Mouse (Mus musculus): Measurements from ENCODE around the gene Cradd. TPM values are rescaled to one million over a fixed set of nuclear protein-coding genes. Genes with fewer than 3 reads are reported as not detected.

Cradd gene
- polyA plus RNA-seq, 1 experiment from 2014 or later = 7.6 TPM

- no peak for DNase-seq (ENCODE audit: low spot score)
Measured at GRCm38 (mm10) chr10:95278085-95278484, 45.8 kb downstream of the Cradd start.

DNA sequence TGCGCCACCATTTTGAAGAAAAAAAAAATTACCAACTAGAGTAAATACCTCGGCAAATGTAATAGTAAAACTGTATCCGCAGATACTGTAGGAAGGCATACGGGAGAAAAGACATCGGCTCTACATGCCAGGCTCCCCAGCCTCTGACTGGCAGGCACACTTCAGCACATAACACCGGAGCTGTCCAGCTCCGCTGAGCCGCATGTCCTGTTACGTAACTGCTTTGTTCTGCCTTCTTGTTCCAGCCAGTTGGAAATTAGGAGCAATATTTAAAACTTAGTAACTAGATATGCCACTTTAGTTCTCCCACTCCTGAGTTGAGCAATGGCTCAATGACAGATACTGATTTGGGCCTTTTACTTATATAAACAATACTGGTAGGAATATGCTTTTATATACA is 48.4 kb downstream of the Cradd start:
- DNase-seq (ENCODE audit: low spot score) = no peak

GRCm38 (mm10) chr10:95273226-95273625 is 50.7 kb downstream of the Cradd start:
- DNase-seq (ENCODE audit: low spot score) = no peak

DNA sequence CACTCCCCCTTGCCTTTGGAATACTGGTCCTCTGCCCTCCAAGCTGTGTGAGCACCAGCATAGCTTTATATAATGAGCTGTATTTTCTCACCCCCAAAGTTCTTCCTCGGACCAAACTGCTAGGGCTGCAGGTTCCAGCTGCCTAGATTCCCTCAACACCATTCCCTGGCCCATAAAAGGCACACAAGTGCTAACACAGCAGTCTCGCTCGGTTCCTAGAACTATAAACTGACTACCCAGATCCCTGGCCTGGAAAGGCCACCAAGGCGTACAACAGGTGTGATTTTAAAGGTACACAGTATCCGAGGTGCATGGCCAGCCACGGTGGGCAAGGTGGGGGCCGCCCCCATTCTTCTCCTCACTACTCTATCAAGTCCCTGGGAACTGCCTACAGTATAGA is 54.8 kb downstream of the Cradd start:
- no peak for DNase-seq (ENCODE audit: low spot score)

- DNase-seq (ENCODE audit: low spot score) = no peak
Measured at GRCm38 (mm10) chr10:95268366-95268765, 55.6 kb downstream of the Cradd start.

- no peak for DNase-seq (ENCODE audit: low spot score)
Measured at GRCm38 (mm10) chr10:95266983-95267382, 57.0 kb downstream of the Cradd start.

DNA sequence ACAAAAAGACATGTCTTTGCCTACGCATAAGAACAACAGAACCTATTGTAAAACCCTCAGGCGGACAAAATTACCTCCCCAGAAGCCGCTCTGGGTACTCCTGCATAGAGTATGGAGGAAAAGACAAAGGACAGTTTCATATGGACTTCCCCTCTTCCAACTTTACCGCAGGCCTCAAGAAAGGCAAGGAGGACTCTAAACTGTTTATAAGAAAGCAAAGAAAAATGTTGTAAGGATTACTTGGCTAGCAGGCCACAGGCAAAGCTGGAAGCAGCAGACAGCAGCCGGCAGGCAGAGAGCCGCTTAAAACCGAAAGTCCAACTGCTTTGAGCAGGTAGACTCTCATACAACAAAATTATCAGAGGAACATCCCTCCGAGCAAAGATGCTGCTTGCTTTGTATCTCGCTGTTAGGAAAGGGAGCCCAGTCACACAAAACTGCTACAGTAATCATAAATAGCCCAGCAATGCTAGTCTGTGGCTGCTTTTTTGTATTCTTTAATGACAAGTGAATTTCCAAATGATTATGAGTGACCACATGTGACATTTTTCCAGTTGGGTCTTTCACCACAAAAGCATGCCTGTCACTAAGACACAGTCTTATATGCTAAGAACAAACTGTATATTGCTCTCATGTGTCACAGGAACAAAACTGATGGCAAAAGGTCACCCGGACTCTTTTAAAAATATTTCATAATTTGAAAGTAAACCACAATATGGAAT is 57.7 kb downstream of the Cradd start:
- no peak for DNase-seq (ENCODE audit: low spot score)

DNA sequence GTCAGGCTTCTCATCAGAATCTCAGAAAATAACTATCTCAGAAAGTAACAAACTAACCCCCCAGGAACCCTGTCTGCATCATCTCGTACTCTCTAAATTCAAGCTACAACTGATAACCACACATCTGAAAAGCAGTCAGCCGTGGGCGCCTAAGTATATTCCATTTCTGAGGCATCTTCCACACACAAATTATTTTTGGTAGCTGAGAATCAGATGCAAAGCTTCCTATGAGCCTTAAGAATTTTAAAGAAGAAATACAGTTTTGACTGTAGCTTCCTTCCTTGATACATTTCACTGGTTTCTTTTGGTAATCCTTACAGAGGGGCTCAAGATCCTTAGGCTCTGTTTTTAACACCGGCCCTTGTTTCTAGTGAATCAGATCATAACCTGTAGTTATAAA is 58.4 kb downstream of the Cradd start:
- no peak for DNase-seq (ENCODE audit: low spot score)

DNA sequence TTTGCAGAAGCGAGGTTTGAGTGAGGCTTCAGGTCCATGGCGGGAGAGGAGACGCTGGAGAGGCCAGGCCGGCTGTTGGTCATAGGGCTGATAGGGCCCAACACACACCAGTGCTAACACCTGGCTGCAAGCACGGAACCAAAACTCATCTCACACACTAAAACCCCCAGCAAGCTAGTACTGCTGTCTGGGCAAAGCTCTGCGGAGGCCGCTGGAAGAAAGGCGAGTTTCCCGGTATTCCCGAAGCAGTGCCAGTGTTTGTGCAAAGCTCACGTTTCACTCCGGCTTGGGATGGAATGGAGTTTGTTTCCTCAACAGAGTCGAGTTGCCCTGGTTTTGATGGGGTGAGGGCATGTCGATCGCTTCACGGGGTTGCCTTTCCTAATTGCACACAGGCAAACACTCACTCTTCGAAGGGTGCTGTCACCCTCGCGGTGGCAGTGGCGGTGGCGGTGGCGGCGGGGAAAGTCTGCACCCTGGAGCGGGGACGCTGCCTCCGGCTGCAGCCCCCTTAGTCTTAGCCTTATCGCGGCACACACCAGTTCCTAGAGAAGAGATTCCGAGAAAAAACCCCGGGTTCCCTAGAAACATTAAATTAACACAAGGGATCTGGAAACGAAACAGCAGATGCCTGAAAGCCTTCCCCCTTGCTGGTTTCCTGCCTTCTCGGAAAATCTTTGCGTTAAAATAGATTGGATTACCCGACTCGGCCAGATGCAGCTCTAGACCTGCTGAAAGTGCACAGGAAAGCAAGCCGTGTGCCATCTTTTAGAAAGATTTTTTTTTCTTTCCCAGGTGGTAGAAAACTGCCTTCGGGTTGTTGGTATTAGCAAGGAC is 59.2 kb downstream of the Cradd start:
- peak; percentile 39 for DNase-seq (ENCODE audit: low spot score)

GRCm38 (mm10) chr10:95262388-95262787 is 61.5 kb downstream of the Cradd start:
- peak; percentile 81 for DNase-seq (ENCODE audit: low spot score)

DNA sequence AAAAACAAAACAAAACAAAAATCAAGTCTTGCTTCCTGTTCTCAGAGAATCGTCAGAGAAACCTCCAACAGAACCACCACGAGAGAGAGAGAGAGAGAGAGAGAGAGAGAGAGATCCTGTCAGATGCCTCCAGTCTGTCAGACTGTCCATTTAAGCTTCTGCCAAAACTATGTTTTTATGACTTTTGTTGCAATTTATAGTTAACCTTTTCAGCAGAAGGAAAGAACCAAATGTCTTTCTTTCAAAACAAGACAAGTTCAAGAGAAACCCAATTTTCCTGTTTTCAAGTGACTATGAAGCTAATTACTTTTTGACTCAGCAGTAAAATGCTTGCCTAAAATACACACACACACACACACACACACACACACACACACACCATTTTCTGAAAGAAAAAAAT is 62.7 kb downstream of the Cradd start:
- DNase-seq (ENCODE audit: low spot score) = no peak

DNA sequence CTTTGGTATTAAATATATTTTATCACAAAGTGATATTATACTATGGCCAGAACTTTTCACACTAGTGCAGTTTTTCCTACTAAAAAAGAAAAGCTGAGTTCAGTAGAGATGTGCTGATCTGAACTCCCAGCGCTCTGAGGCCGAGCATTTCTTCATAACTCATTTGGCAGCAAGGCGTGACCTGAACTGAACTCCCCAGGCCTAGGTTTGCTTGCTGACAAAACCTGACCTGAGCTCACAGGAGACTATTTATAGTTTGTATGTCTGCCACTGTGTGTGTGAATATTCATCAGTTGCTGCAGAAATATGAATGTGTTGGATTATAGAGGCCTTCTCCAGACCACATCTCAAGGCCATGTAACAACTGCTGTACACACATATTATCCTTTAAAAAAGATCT is 63.5 kb downstream of the Cradd start:
- no peak for DNase-seq (ENCODE audit: low spot score)

GRCm38 (mm10) chr10:95258471-95259155 is 65.3 kb downstream of the Cradd start:
- no peak for DNase-seq (ENCODE audit: low spot score)

DNA sequence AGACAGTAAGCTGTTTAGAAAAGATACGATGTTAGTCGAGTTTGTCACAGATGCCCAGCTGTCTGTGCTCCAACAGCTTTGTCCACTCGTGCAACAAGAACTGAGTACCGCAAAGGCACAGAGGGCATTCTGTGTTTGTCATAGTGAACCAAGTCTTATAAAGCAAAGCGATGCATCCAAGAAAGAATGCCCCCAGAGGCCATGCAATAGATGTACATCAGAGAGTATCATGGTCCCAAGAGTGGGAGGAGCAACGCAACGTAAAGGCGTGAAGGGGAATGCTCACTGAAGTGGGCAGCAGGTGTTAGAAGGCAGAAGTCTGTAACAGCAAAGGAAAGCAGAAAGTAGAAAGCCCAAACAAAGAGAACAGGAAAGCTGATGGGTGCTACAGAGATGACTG is 66.0 kb downstream of the Cradd start:
- DNase-seq (ENCODE audit: low spot score) = peak; percentile 21

DNA sequence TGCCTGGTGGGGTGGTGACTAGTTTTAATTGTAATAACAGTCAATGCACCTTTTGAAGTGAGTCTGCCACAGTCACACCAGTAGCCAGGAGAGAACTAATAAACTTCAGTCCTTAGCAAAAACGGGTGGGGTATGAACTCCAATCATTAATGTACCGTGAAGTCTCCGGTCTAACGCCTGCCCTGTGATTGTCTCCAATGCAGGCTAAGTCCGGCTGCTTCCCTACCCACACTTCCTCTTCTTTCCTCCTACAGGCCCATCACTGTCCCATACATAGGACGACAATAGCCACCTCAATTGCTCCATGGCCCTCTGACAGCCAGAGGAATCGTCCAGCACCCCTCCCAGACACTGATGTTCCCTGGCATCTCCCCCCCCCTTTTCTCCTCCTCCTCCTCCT is 67.8 kb downstream of the Cradd start:
- DNase-seq (ENCODE audit: low spot score) = no peak

GRCm38 (mm10) chr10:95255018-95255680 is 68.8 kb downstream of the Cradd start:
- no peak for DNase-seq (ENCODE audit: low spot score)

GRCm38 (mm10) chr10:95254453-95255001 is 69.4 kb downstream of the Cradd start:
- DNase-seq (ENCODE audit: low spot score) = no peak

GRCm38 (mm10) chr10:95254046-95254445 is 69.9 kb downstream of the Cradd start:
- no peak for DNase-seq (ENCODE audit: low spot score)

DNA sequence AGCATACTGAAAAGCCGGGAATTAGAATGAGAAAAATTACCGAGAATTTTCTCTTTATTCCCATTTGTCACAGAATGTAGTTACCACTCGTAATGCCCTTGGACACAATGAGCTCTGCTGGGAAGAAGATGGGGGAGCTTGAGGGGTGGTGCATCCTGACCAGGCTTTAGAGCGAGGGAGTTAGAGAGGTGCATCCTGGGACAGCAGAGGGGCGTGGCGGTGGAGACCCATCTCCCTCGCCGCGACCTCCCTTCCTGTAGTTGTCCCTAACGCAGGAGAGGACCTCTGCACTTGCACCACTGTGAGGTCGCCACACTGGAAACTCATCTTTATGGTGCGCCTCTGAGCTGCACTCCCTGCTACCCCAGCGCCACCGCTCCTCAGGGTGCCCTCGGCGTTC is 72.3 kb downstream of the Cradd start:
- no peak for DNase-seq (ENCODE audit: low spot score)

GRCm38 (mm10) chr10:95248362-95248761 is 75.6 kb downstream of the Cradd start:
- no peak for DNase-seq (ENCODE audit: low spot score)

DNA sequence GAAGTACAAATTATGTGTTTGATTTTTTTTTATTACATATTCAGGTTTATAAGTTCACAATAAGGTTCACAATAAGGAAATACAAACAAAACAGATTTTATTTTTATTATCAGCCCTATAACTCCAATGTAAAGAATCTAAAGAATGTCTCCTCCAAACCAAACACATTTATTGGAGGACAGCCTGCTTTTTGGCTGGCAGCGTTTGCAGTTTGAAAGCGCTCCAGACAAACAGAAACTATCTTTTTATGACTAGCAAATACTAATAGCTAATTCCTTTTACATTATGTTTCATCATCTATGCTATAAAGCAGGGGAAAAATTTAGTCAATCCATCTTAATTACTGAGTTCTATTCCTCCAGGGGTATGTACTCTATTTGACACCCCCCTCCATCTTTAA is 77.2 kb downstream of the Cradd start:
- DNase-seq (ENCODE audit: low spot score) = no peak

- DNase-seq (ENCODE audit: low spot score) = no peak
Measured at GRCm38 (mm10) chr10:95245680-95245982, 78.3 kb downstream of the Cradd start.
